Mouse (Mus musculus) ES-Bruce4 (cell line): ENCODE measurements around the gene 5730522E02Rik.

ENCODE experiments used
- CTCF ChIP-seq: IDR thresholded peaks from one replicate; pipeline ENCODE4 v1.8.1; 2011; ENCODE audit warnings: low read depth, low read length
- POLR2A ChIP-seq: IDR thresholded peaks from one replicate; pipeline ENCODE4 v1.8.1; 2011; ENCODE audit warnings: low read length; ENCODE audit not compliant: insufficient read depth

DNA sequence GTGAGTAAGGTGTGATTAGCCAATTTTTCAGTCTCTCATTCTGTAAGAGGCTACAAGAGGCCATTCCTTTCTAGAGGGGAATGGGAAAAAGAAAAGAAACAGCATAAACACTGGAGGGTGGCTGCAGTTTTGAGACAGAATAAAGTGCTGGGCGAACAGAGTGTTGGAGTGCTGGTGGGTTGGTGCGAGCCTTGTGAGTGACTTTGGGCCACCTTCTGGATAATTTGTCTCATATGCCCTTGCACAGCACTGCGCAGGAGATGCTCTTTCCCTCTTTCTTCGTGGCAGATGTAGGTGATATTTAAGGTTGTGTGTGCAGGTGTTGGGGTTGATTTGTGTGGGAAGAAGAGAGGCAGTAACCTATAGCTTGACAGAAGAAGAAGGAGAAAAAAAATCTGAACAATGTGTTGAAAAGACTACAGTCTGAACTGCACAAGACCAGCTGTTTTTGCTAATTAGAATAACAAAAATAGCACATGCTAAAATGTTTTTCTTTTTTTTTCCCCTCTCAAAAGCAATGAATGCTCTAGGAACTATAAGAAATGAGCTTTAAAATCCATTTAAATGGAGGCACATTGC lies 269.8 kb downstream of the 5730522E02Rik start:
- TF ChIP-seq POLR2A (no peak), CTCF (no peak)
